Mouse (Mus musculus): Measurements from ENCODE around the gene Krtcap2. TPM values are rescaled to one million over a fixed set of nuclear protein-coding genes. Genes with fewer than 3 reads are reported as not detected.
A peak's percentile ranks its signal among the peaks of the same experiment; 100 is the strongest.

Krtcap2 gene
- polyA plus RNA-seq, 1 experiment, result not detected

GRCm38 (mm10) chr3:89251365-89251895, 5.7 kb downstream of the Krtcap2 start:
- WGBS, result 9% methylated on average over 17 of the region's 17 CpGs
- Histone ChIP-seq H3K4me1 (ENCODE audit: control insufficient read depth, insufficient read depth, low read length) (peaks cover 10% of the 10 kb centered on the region), H3K27ac (ENCODE audit: insufficient read depth, low read depth, low read length) (no peak overlapping the region), H3K4me3 (ENCODE audit: insufficient read depth, low read depth, low read length) (no peak overlapping the region)
- TF ChIP-seq POLR2A (IDR thresholded peaks at IDR 0.05; ENCODE audit: insufficient read depth, low read depth, low read length) (no peak), CTCF (IDR thresholded peaks at IDR 0.05; ENCODE audit: insufficient read depth, low read depth, low read length) (no peak)

GRCm38 (mm10) chr3:89254994-89255393, 9.2 kb downstream of the Krtcap2 start:
- WGBS, result 94% methylated on average over 5 of the region's 5 CpGs
- Histone ChIP-seq H3K4me1 (ENCODE audit: control insufficient read depth, insufficient read depth, low read length) (peaks cover 5% of the 10 kb centered on the region), H3K27ac (ENCODE audit: insufficient read depth, low read depth, low read length) (no peak overlapping the region), H3K4me3 (ENCODE audit: insufficient read depth, low read depth, low read length) (no peak overlapping the region)
- TF ChIP-seq CTCF (IDR thresholded peaks at IDR 0.05; ENCODE audit: insufficient read depth, low read depth, low read length) (no peak), POLR2A (IDR thresholded peaks at IDR 0.05; ENCODE audit: insufficient read depth, low read depth, low read length) (no peak)

- WGBS, result 66% methylated on average over 5 of the region's 5 CpGs
- TF ChIP-seq CTCF (IDR thresholded peaks at IDR 0.05; ENCODE audit: insufficient read depth, low read depth, low read length) (no peak), POLR2A (IDR thresholded peaks at IDR 0.05; ENCODE audit: insufficient read depth, low read depth, low read length) (no peak)
- no peak overlapping the region for H3K4me3 ChIP-seq (ENCODE audit: insufficient read depth, low read depth, low read length)
- H3K27ac ChIP-seq (ENCODE audit: insufficient read depth, low read depth, low read length), result no peak overlapping the region
- peaks cover 4% of the 10 kb centered on the region for H3K4me1 ChIP-seq (ENCODE audit: control insufficient read depth, insufficient read depth, low read length)
Measured at GRCm38 (mm10) chr3:89256177-89256576, 10.4 kb downstream of the Krtcap2 start.

- TF ChIP-seq POLR2A (IDR thresholded peaks at IDR 0.05; ENCODE audit: insufficient read depth, low read depth, low read length) (no peak), CTCF (IDR thresholded peaks at IDR 0.05; ENCODE audit: insufficient read depth, low read depth, low read length) (no peak)
- WGBS, result 37% methylated on average over 7 of the region's 7 CpGs
- Histone ChIP-seq H3K4me3 (ENCODE audit: insufficient read depth, low read depth, low read length) (no peak within 1 kb of the TSS), H3K4me1 (ENCODE audit: control insufficient read depth, insufficient read depth, low read length) (no peaks in the 10 kb centered on the region), H3K27ac (ENCODE audit: insufficient read depth, low read depth, low read length) (no peak within 1 kb of the TSS)
Measured at GRCm38 (mm10) chr3:89259076-89259475, 13.3 kb downstream of the Krtcap2 start, which contains the start of gene Dpm3. Gene Dpm3 (plus strand): TSS chr3:89259358.

GRCm38 (mm10) chr3:89260211-89260610, 14.4 kb downstream of the Krtcap2 start:
- TF ChIP-seq POLR2A (IDR thresholded peaks at IDR 0.05; ENCODE audit: insufficient read depth, low read depth, low read length) (no peak), CTCF (IDR thresholded peaks at IDR 0.05; ENCODE audit: insufficient read depth, low read depth, low read length) (no peak)
- Histone ChIP-seq H3K27ac (ENCODE audit: insufficient read depth, low read depth, low read length) (no peak overlapping the region), H3K4me3 (ENCODE audit: insufficient read depth, low read depth, low read length) (no peak overlapping the region), H3K4me1 (ENCODE audit: control insufficient read depth, insufficient read depth, low read length) (no peaks in the 10 kb centered on the region)
- 75% methylated on average over 3 of the region's 3 CpGs for WGBS

GRCm38 (mm10) chr3:89262417-89262816, 16.7 kb downstream of the Krtcap2 start:
- Histone ChIP-seq H3K27ac (ENCODE audit: insufficient read depth, low read depth, low read length) (no peak overlapping the region), H3K4me3 (ENCODE audit: insufficient read depth, low read depth, low read length) (no peak overlapping the region), H3K4me1 (ENCODE audit: control insufficient read depth, insufficient read depth, low read length) (peaks cover 2% of the 10 kb centered on the region)
- WGBS, result 80% methylated on average over 10 of the region's 10 CpGs
- TF ChIP-seq POLR2A (IDR thresholded peaks at IDR 0.05; ENCODE audit: insufficient read depth, low read depth, low read length) (no peak), CTCF (IDR thresholded peaks at IDR 0.05; ENCODE audit: insufficient read depth, low read depth, low read length) (no peak)

- under 1% methylated on average over 20 of the region's 20 CpGs for WGBS
- TF ChIP-seq POLR2A (IDR thresholded peaks at IDR 0.05; ENCODE audit: insufficient read depth, low read depth, low read length) (peak; percentile 76), CTCF (IDR thresholded peaks at IDR 0.05; ENCODE audit: insufficient read depth, low read depth, low read length) (no peak)
- Histone ChIP-seq H3K4me1 (ENCODE audit: control insufficient read depth, insufficient read depth, low read length) (peaks cover 24% of the 10 kb centered on the region), H3K4me3 (ENCODE audit: insufficient read depth, low read depth, low read length) (peak overlapping the region; percentile 93), H3K27ac (ENCODE audit: insufficient read depth, low read depth, low read length) (peak overlapping the region; percentile 64; the same call in 1 of the 2 replicates)
Measured at GRCm38 (mm10) chr3:89266439-89266893, 20.7 kb downstream of the Krtcap2 start.

- WGBS, result 71% methylated on average over 8 of the region's 8 CpGs
- H3K27ac ChIP-seq (ENCODE audit: insufficient read depth, low read depth, low read length), result no peak overlapping the region
- no peak overlapping the region for H3K4me3 ChIP-seq (ENCODE audit: insufficient read depth, low read depth, low read length)
- TF ChIP-seq CTCF (IDR thresholded peaks at IDR 0.05; ENCODE audit: insufficient read depth, low read depth, low read length) (no peak), POLR2A (IDR thresholded peaks at IDR 0.05; ENCODE audit: insufficient read depth, low read depth, low read length) (no peak)
- peaks cover 24% of the 10 kb centered on the region for H3K4me1 ChIP-seq (ENCODE audit: control insufficient read depth, insufficient read depth, low read length)
Measured at GRCm38 (mm10) chr3:89268916-89269315, 23.1 kb downstream of the Krtcap2 start.

GRCm38 (mm10) chr3:89270051-89270755, 24.4 kb downstream of the Krtcap2 start, which contains the start of gene Slc50a1:
Gene Slc50a1 (minus strand): TSS chr3:89270570.
- TF ChIP-seq CTCF (IDR thresholded peaks at IDR 0.05; ENCODE audit: insufficient read depth, low read depth, low read length) (no peak), POLR2A (IDR thresholded peaks at IDR 0.05; ENCODE audit: insufficient read depth, low read depth, low read length) (peak; percentile 84)
- Histone ChIP-seq H3K4me3 (ENCODE audit: insufficient read depth, low read depth, low read length) (peak within 1 kb of the TSS; percentile 72), H3K27ac (ENCODE audit: insufficient read depth, low read depth, low read length) (peak within 1 kb of the TSS; percentile 49), H3K4me1 (ENCODE audit: control insufficient read depth, insufficient read depth, low read length) (peaks cover 24% of the 10 kb centered on the region)
- 1% methylated on average over 39 of the region's 39 CpGs for whole genome bisulfite sequencing
